Mouse (Mus musculus): ENCODE measurements at regions not wholly inside any gene's neighbourhood (a gene's known extent, or its start where the extent isn't known, plus 50 kb on each side); places are given as distances from the start of the nearest gene placed in this dataset.

DNA sequence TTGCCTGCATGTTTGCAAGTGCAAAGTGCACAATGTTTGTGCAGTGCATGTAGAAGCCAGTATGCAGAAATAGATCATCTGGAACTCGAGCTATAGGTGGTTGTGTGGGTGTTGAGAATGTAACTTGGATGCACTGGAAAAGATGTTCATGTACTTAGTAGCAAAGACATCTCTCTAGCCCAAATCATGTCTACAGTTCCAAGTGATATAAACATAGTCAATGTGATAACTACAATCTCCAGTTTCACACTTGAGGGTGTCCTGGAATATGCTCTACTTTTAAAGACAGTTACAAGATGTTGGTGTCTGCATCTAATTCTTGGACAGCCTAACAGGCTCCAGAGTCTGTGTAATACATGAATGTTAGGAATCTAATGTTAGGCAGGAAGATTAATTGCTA, 657.4 kb downstream of the Nsun3 start:
- in situ Hi-C loops (cut with MboI, MseI): loop anchor here (10.0 kb wide), 1 partner anchor 686 kb away; the partner anchor contains the start of gene Stx19

DNA sequence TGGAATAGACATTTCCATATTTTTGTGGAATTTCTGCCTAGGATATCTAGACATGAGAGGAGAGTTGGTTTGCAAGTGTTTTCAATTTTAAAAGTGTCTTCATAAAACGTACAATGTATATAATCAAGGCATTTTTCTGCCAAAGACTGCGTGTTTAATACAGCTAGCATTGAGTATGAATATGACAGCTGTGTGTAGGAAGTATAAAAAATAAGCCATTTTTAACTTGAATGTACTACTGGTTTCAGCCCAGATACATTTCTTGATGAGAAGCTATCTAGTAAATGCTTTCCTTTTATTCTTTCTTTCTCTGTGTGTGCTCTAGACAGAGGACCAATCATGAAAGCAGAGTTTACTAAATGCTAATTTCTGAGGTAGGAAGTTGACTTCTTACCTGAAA, 658.5 kb downstream of the Nsun3 start:
- in situ Hi-C loops (cut with MboI, MseI): loop anchor here (10.0 kb wide), 1 partner anchor 687 kb away; the partner anchor contains the start of gene Stx19

DNA sequence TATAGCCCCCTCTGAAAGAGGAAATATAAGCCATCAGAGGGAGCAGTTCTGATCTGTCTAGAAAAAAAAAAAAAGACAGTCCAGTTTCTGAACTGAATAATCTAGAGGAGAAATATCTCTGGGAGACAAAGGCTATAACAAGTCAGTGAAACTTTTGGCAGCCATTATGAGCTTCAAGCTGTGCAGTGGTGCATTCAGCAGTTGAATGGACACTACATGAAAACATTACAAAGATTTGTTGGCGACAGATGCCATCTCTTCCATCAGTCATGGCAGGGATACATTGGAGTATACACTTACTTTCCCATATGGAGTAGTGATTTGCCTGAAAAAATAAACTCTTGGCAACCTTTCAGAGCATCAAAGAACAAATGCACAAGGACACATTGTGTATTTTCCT, 660.8 kb downstream of the Nsun3 start:
- in situ Hi-C loops (cut with MboI, MseI): loop anchor here (10.0 kb wide), 1 partner anchor 689 kb away; the partner anchor contains the start of gene Stx19
